Mouse (Mus musculus) kidney, adult 2 months (tissue): Measurements from ENCODE around the gene Galnt6.

Experiments
- CTCF ChIP-seq: fragments of 200-500 bp; conservative IDR thresholded peaks from 2 replicates; pipeline ENCODE4 v1.5.1; 2011; ENCODE audit warnings: low read depth, mild to moderate bottlenecking, control low read depth, low read length, moderate library complexity, mixed read lengths; ENCODE audit not compliant: insufficient read depth, insufficient read length
- POLR2A ChIP-seq: fragments of 200-500 bp; IDR thresholded peaks from one replicate; pipeline ENCODE4 v1.6.1; 2011; ENCODE audit warnings: low read depth, low read length, control low read depth

GRCm38 (mm10) chr15:100660805-100661204 is 68.4 kb downstream of the Galnt6 start:
- TF ChIP-seq CTCF (no peak), POLR2A (no peak)
